Comparison of ENCODE assay signal across 7 mouse cellular contexts in genomic region chr1:177322307-177322685, GRCm38 (mm10).
DNase-seq lines count a peak whose midpoint lies in the region; ATAC-seq and TF ChIP-seq lines count a peak whose summit lies in the region.

No protein-coding gene starts in this region.

- peaks cover 22% of the 10 kb centered on the region for H3K9me3 ChIP-seq in megakaryocyte, embryonic 14.5 days
- no peaks in the 10 kb centered on the region for H3K9me3 ChIP-seq in forebrain, embryonic 14.5 days (replicated peaks; ENCODE audit: control insufficient read depth, low read length)
- H3K9me3 ChIP-seq in liver, embryonic 14.5 days (ENCODE audit: control insufficient read depth, low read length), result no peaks in the 10 kb centered on the region

- no peaks in the 10 kb centered on the region for H3K36me3 ChIP-seq in megakaryocyte, embryonic 14.5 days (replicated peaks; ENCODE audit: low read length)
- no peaks in the 10 kb centered on the region for H3K36me3 ChIP-seq in forebrain, embryonic 14.5 days (ENCODE audit: control insufficient read depth, insufficient read depth, low read length)
- no peaks in the 10 kb centered on the region for H3K36me3 ChIP-seq in liver, embryonic 14.5 days (replicated peaks; ENCODE audit: control insufficient read depth, insufficient read depth, low read depth)

- DNase-seq in forebrain, embryonic 14.5 days (ENCODE audit: low spot score), result peak; percentile 34
- DNase-seq in liver, embryonic 14.5 days (ENCODE audit: low read depth in 3 of 3, low spot score in 3 of 3), result no peak
- no peak for DNase-seq in urinary bladder, adult 2 months (ENCODE audit: low spot score)
- DNase-seq in kidney, adult 9 months, result no peak
- no peak for DNase-seq in right cerebral cortex, postnatal 10 days (ENCODE audit: low spot score in 2 of 2)

- peak overlapping the region; percentile 82 for H3K4me2 ChIP-seq in forebrain, embryonic 14.5 days (ENCODE audit: low read length)
- H3K4me2 ChIP-seq in liver, embryonic 14.5 days (ENCODE audit: low read depth), result peak overlapping the region; percentile 58

- H3K4me1 ChIP-seq in megakaryocyte, embryonic 14.5 days, result peaks cover 17% of the 10 kb centered on the region
- H3K4me1 ChIP-seq in forebrain, embryonic 14.5 days (ENCODE audit: control insufficient read depth, insufficient read depth, low read length), result peaks cover 6% of the 10 kb centered on the region
- no peaks in the 10 kb centered on the region for H3K4me1 ChIP-seq in liver, embryonic 14.5 days (replicated peaks; ENCODE audit: control insufficient read depth in 2 of 2, insufficient read depth in 2 of 2, low read length in 1 of 2)

- no peak for TF ChIP-seq CTCF in liver, embryonic 14.5 days (IDR thresholded peaks at IDR 0.05; ENCODE audit: low read depth)

- no peak for ATAC-seq in megakaryocyte, adult 5-6 weeks (ENCODE audit: poor library complexity, severe bottlenecking)
- peak; percentile 70 for ATAC-seq in forebrain, embryonic 14.5 days
- ATAC-seq in liver, embryonic 14.5 days (ENCODE audit: insufficient read depth), result no peak

- H3K9ac ChIP-seq in forebrain, embryonic 14.5 days (ENCODE audit: low read length), result peak overlapping the region; percentile 71
- no peak overlapping the region for H3K9ac ChIP-seq in liver, embryonic 14.5 days (replicated peaks)

- peak overlapping the region; percentile 91 for H3K4me3 ChIP-seq in megakaryocyte, embryonic 14.5 days (replicated peaks)
- H3K4me3 ChIP-seq in forebrain, embryonic 14.5 days (ENCODE audit: low read depth, low read length), result peak overlapping the region; percentile 43
- H3K4me3 ChIP-seq in liver, embryonic 14.5 days (ENCODE audit: insufficient read depth in 1 of 2, low read depth in 2 of 2, low read length in 2 of 2), result peak overlapping the region; percentile 28 to 51

- 3% methylated on average over 6 of the region's 6 CpGs for WGBS in forebrain, embryonic 14.5 days
- 10% methylated on average over 6 of the region's 6 CpGs for WGBS in liver, embryonic 14.5 days (ENCODE audit: insufficient replicate concordance)

- H3K27ac ChIP-seq in forebrain, embryonic 14.5 days (ENCODE audit: low read depth, low read length), result peak overlapping the region; percentile 63; the same call in 1 of the 2 replicates
- H3K27ac ChIP-seq in liver, embryonic 14.5 days, result no peak overlapping the region

- TF ChIP-seq EP300 in liver, embryonic 14.5 days (IDR thresholded peaks at IDR 0.05; ENCODE audit: low read depth), result no peak

- peaks cover 33% of the 10 kb centered on the region for H3K27me3 ChIP-seq in megakaryocyte, embryonic 14.5 days (replicated peaks)
- no peaks in the 10 kb centered on the region for H3K27me3 ChIP-seq in forebrain, embryonic 14.5 days (replicated peaks; ENCODE audit: control insufficient read depth, insufficient read depth, low read length)
- H3K27me3 ChIP-seq in liver, embryonic 14.5 days (ENCODE audit: control insufficient read depth, insufficient read depth, low read length), result peaks cover 4% of the 10 kb centered on the region; the same call in 1 of the 2 replicates

Comparison
In these comparisons a context has a peak if more than half of its experiments do, and no peak if none do; other contexts are left out.
1. H3K4me3 ChIP-seq: peak in every context shown above with its lines; median percentile 91 in megakaryocyte, embryonic 14.5 days; 43 in forebrain, embryonic 14.5 days; 40 in liver, embryonic 14.5 days.